Mouse (Mus musculus): ENCODE data around the gene Mesd.
A peak's percentile ranks its signal among the peaks of the same experiment; 100 is the strongest.

Mesd gene

GRCm38 (mm10) chr7:83884021-83884658 is at the start of gene Mesd, which contains the start of gene Tlnrd1:
TSS of gene Mesd (plus strand) at chr7:83884466.
TSS of gene Tlnrd1 (minus strand) at chr7:83884305.
- DNase-seq (ENCODE audit: low spot score): peak; percentile 87

- DNase-seq (ENCODE audit: low spot score): no peak
Measured at GRCm38 (mm10) chr7:83838525-83839224, 45.6 kb upstream of the Mesd start.

- DNase-seq (ENCODE audit: low spot score): no peak
Measured at GRCm38 (mm10) chr7:83840076-83840475, 44.2 kb upstream of the Mesd start.

GRCm38 (mm10) chr7:83842486-83843259 is 41.6 kb upstream of the Mesd start:
- DNase-seq (ENCODE audit: low spot score): no peak

- no peak for DNase-seq (ENCODE audit: low spot score)
Measured at GRCm38 (mm10) chr7:83844807-83845206, 39.5 kb upstream of the Mesd start.

GRCm38 (mm10) chr7:83847187-83848075 is 36.8 kb upstream of the Mesd start:
- DNase-seq (ENCODE audit: low spot score): no peak

- no peak for DNase-seq (ENCODE audit: low spot score)
Measured at GRCm38 (mm10) chr7:83851569-83852380, 32.5 kb upstream of the Mesd start.

- DNase-seq (ENCODE audit: low spot score): no peak
Measured at GRCm38 (mm10) chr7:83852381-83853380, 31.6 kb upstream of the Mesd start.

- DNase-seq (ENCODE audit: low spot score): no peak
Measured at GRCm38 (mm10) chr7:83855203-83855602, 29.1 kb upstream of the Mesd start.

- no peak for DNase-seq (ENCODE audit: low spot score)
Measured at GRCm38 (mm10) chr7:83856353-83857207, 27.7 kb upstream of the Mesd start.

- no peak for DNase-seq (ENCODE audit: low spot score)
Measured at GRCm38 (mm10) chr7:83857208-83857488, 27.1 kb upstream of the Mesd start.

GRCm38 (mm10) chr7:83857921-83858320 is 26.3 kb upstream of the Mesd start:
- DNase-seq (ENCODE audit: low spot score): no peak

- DNase-seq (ENCODE audit: low spot score): no peak
Measured at GRCm38 (mm10) chr7:83859378-83860083, 24.7 kb upstream of the Mesd start.

- DNase-seq (ENCODE audit: low spot score): no peak
Measured at GRCm38 (mm10) chr7:83863554-83863953, 20.7 kb upstream of the Mesd start.

- no peak for DNase-seq (ENCODE audit: low spot score)
Measured at GRCm38 (mm10) chr7:83868200-83868599, 16.1 kb upstream of the Mesd start.

- no peak for DNase-seq (ENCODE audit: low spot score)
Measured at GRCm38 (mm10) chr7:83869839-83870543, 14.3 kb upstream of the Mesd start.

GRCm38 (mm10) chr7:83877088-83877487 is 7.2 kb upstream of the Mesd start:
- DNase-seq (ENCODE audit: low spot score): no peak
